Mouse (Mus musculus) adrenal gland, adult 2 months (tissue): ENCODE measurements around the gene Gm10382. TPM values are rescaled to one million over a fixed set of nuclear protein-coding genes. Genes with fewer than 3 reads are reported as not detected.
"Not testable (repeated sequence)": the region's sequence is repeated elsewhere in the genome, so short reads cannot be mapped to it uniquely, and the experiment has no call there.

Experiments
- DNase-seq: peaks from one replicate; pipeline ENCODE4 v3.0.0; 2021
- polyA plus RNA-seq: library from polyadenylated mRNA; depleted of rRNA; stranded (reverse); fragments of >200 nt; gene quantifications from 2 replicates; pipeline ENCODE4 v1.2.3, GENCODE M21; 2012
- total RNA-seq, 2 experiments: library from RNA; stranded (reverse); gene quantifications; 2 replicates each; pipeline ENCODE4 v1.2.3; 2021

The Gm10382 gene
- total and polyA plus RNA-seq, 3 experiments, result 0.23 to 0.26 (median 0.24) TPM

- DNase-seq, result no peak
Measured at GRCm38 (mm10) chr5:125370950-125371693, 18.0 kb upstream of the Gm10382 start.

GRCm38 (mm10) chr5:125372027-125372426, 17.1 kb upstream of the Gm10382 start:
- DNase-seq, result no peak

GRCm38 (mm10) chr5:125375871-125376270, 13.3 kb upstream of the Gm10382 start:
- DNase-seq, result no peak

GRCm38 (mm10) chr5:125377214-125377613, 11.9 kb upstream of the Gm10382 start:
- DNase-seq, result no peak

GRCm38 (mm10) chr5:125378919-125379318, 10.2 kb upstream of the Gm10382 start:
- peak; percentile 39 for DNase-seq

- DNase-seq, result peak; percentile 44
Measured at GRCm38 (mm10) chr5:125381954-125382672, 7.0 kb upstream of the Gm10382 start.

GRCm38 (mm10) chr5:125382673-125383558, 6.2 kb upstream of the Gm10382 start:
- peak; percentile 76 for DNase-seq

GRCm38 (mm10) chr5:125383637-125384420, 5.3 kb upstream of the Gm10382 start:
- no peak for DNase-seq

GRCm38 (mm10) chr5:125384512-125385214, 4.5 kb upstream of the Gm10382 start:
- no peak for DNase-seq

- no peak for DNase-seq
Measured at GRCm38 (mm10) chr5:125385215-125385940, 3.7 kb upstream of the Gm10382 start.

GRCm38 (mm10) chr5:125387295-125387694, 1.8 kb upstream of the Gm10382 start:
- DNase-seq, result not testable (repeated sequence)

GRCm38 (mm10) chr5:125388358-125389092, 597 bp upstream of the Gm10382 start:
- DNase-seq, result no peak

- DNase-seq, result peak; percentile 95
Measured at GRCm38 (mm10) chr5:125389579-125390441, 688 bp downstream of the Gm10382 start, which contains the start of gene Ubc. Ubc (minus strand) TSS chr5:125390202.

- DNase-seq, result no peak
Measured at GRCm38 (mm10) chr5:125390906-125391477, 1.9 kb downstream of the Gm10382 start.

GRCm38 (mm10) chr5:125391609-125392008, 2.5 kb downstream of the Gm10382 start:
- peak; percentile 89 for DNase-seq

- DNase-seq, result not testable (repeated sequence)
Measured at GRCm38 (mm10) chr5:125392176-125392575, 3.1 kb downstream of the Gm10382 start.

- no peak for DNase-seq
Measured at GRCm38 (mm10) chr5:125392618-125392976, 3.5 kb downstream of the Gm10382 start.
